Mouse (Mus musculus): ENCODE measurements around the gene Cnih1. TPM values are rescaled to one million over a fixed set of nuclear protein-coding genes. Genes with fewer than 3 reads are reported as not detected.

Cnih1 gene
- polyA plus RNA-seq (2014; fragmentation: Nextera tagmentation; extraction: Ambion mirVana): 164 and 174 TPM in 2 replicates

DNA sequence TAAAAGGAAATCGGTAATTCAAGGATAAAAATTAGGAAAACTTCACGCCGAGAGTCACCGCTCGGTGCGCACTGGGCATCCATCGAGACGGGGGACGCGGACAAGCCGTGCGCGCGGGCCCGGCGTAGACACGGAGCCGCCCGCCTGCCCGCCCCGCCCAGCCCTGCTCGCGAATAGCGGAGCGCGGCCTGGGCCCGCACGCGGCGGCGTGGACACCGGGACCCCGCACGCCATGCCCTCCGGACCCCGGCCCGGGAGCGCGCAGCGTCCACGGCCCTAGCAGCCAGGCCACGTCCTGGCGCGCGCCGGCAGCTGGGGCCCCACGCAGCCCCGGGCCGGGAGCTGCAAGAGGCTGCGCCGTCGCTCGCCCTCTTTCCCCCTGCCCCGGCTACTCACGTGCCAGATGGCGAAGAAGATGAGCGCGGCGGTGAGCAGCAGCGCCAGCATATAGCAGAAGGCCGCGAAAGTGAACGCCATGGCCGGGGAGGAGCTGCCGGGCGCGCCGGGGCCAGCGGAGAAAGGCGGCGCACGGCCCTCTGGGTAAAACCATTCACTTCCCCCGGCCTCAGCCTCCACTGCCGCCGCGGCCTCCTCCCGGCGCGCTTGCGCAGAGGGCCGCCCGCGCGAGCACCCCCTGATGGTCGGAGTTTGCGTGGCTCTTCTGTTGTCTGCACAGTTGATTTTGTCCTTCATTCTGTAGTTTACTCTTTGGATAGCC, at the start of gene Cnih1:
Cnih1 (minus strand) TSS at position 625 of the 718 bp plus-strand sequence.
- ATAC-seq (ENCODE audit: insufficient number of reproducible peaks, insufficient read depth, low FRiP score, low read depth): peak; percentile 93
- Histone ChIP-seq H3K4me1 (ENCODE audit: control insufficient read depth in 2 of 2, insufficient read depth in 2 of 2, low read length in 2 of 2) (peaks cover 4 to 17% of the 10 kb centered on the region in 2 experiments), H3K36me3 (ENCODE audit: control insufficient read depth, insufficient read depth, low read length) (peaks cover 9% of the 10 kb centered on the region), H3K27me3 (ENCODE audit: control insufficient read depth, insufficient read depth, low read length) (no peaks in the 10 kb centered on the region), H3K4me3 (ENCODE audit: control insufficient read depth in 1 of 2, insufficient read depth in 1 of 2, low read depth in 1 of 2, low read length in 2 of 2) (peak within 1 kb of the TSS; percentile 86 to 97), H3K27ac (replicated peaks in 1 of 2; ENCODE audit: control insufficient read depth in 1 of 2, insufficient read depth in 1 of 2, low read depth in 2 of 2, low read length in 2 of 2) (peak within 1 kb of the TSS; percentile 94 to 98), H3K4me2 (ENCODE audit: low read length) (peak within 1 kb of the TSS; percentile 84), H3K9ac (ENCODE audit: low read length) (peak within 1 kb of the TSS; percentile 99), H3K9me3 (ENCODE audit: control insufficient read depth, low read length) (no peaks in the 10 kb centered on the region)
- WGBS: under 1% methylated on average over 86 of the region's 86 CpGs

DNA sequence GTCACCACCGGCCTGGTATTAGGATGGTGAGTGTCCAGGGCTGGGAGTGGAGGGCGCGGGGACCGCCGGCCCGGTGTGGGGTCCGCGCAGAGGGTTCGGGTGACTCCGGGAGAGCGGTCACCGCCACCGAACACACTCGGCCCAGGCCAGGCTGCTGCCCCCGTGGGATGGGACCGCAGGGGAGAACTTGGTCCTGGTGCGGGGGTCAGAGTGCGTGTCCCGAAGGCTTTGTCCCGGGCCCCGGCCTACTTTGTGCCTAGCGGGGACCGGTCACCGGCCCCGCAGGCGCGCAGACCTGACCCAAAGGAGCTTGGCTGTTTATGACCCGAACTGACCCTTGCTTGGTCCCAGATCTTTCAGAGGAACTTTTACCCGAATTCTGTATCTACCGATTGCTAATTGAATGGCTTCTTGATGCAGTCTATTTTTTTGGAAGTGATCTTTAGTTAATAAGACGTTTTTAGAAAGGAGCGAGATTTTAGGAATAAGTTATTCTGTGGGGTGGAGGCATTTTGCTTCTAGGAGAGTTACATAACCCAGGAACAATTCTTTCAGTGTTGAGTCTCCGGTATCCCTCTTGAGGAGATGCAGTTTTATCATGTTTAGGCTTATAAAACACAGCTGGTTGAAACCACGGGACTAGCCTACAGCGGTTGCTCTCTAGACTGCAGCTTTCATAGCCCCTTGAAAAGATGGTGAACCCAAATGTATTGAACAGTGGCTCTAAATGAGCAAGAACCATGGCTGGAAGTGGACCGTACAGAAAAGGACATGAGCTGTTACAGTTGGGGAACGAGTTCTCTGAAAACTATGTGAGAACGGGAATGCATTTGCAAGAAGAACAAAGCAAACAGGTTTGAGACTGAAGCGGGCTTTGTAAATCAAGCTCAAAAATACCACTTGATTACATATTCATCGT, 44.4 kb upstream of the Cnih1 start:
- Histone ChIP-seq H3K4me2 (ENCODE audit: low read length) (peak overlapping the region; percentile 67), H3K4me3 (ENCODE audit: control insufficient read depth in 1 of 2, insufficient read depth in 1 of 2, low read depth in 1 of 2, low read length in 2 of 2) (peak overlapping the region; percentile 71 to 86), H3K9me3 (ENCODE audit: control insufficient read depth, low read length) (no peaks in the 10 kb centered on the region), H3K27me3 (ENCODE audit: control insufficient read depth, insufficient read depth, low read length) (no peaks in the 10 kb centered on the region), H3K36me3 (ENCODE audit: control insufficient read depth, insufficient read depth, low read length) (no peaks in the 10 kb centered on the region), H3K4me1 (ENCODE audit: control insufficient read depth in 2 of 2, insufficient read depth in 2 of 2, low read length in 2 of 2) (peaks cover 0 to 20% of the 10 kb centered on the region in 2 experiments; a peak in 2 of 4 replicates), H3K27ac (replicated peaks in 1 of 2; ENCODE audit: control insufficient read depth in 1 of 2, insufficient read depth in 1 of 2, low read depth in 2 of 2, low read length in 2 of 2) (peak overlapping the region; percentile 26 to 43; a peak in 3 of 4 replicates), H3K9ac (ENCODE audit: low read length) (peak overlapping the region; percentile 82)
- WGBS: 6% methylated on average over 40 of the region's 40 CpGs
- ATAC-seq (ENCODE audit: insufficient number of reproducible peaks, insufficient read depth, low FRiP score, low read depth): peak; percentile 68; the same call in 1 of the 2 replicates

- Histone ChIP-seq H3K9ac (ENCODE audit: low read length) (peak within 1 kb of the TSS; percentile 82), H3K4me1 (ENCODE audit: control insufficient read depth in 2 of 2, insufficient read depth in 2 of 2, low read length in 2 of 2) (peaks cover 0 to 18% of the 10 kb centered on the region in 2 experiments; a peak in 2 of 4 replicates), H3K27me3 (ENCODE audit: control insufficient read depth, insufficient read depth, low read length) (no peaks in the 10 kb centered on the region), H3K27ac (replicated peaks in 1 of 2; ENCODE audit: control insufficient read depth in 1 of 2, insufficient read depth in 1 of 2, low read depth in 2 of 2, low read length in 2 of 2) (peak within 1 kb of the TSS; percentile 43 to 82), H3K9me3 (ENCODE audit: control insufficient read depth, low read length) (no peaks in the 10 kb centered on the region), H3K36me3 (ENCODE audit: control insufficient read depth, insufficient read depth, low read length) (no peaks in the 10 kb centered on the region), H3K4me2 (ENCODE audit: low read length) (peak within 1 kb of the TSS; percentile 67), H3K4me3 (ENCODE audit: control insufficient read depth in 1 of 2, insufficient read depth in 1 of 2, low read depth in 1 of 2, low read length in 2 of 2) (peak within 1 kb of the TSS; percentile 71 to 86)
- peak; percentile 99 for ATAC-seq (ENCODE audit: insufficient number of reproducible peaks, insufficient read depth, low FRiP score, low read depth)
- under 1% methylated on average over 32 of the region's 32 CpGs for WGBS
These were observed 43.7 kb upstream of the Cnih1 start, which contains the start of gene Cgrrf1 for GRCm38 (mm10) chr14:46831837-46832333. Gene Cgrrf1 (plus strand): TSS chr14:46832125.

GRCm38 (mm10) chr14:46831295-46831694, 43.1 kb upstream of the Cnih1 start:
- Histone ChIP-seq H3K27me3 (ENCODE audit: control insufficient read depth, insufficient read depth, low read length) (no peaks in the 10 kb centered on the region), H3K27ac (replicated peaks in 1 of 2; ENCODE audit: control insufficient read depth in 1 of 2, insufficient read depth in 1 of 2, low read depth in 2 of 2, low read length in 2 of 2) (peak overlapping the region; percentile 43 to 82; a peak in 3 of 4 replicates), H3K4me2 (ENCODE audit: low read length) (peak overlapping the region; percentile 67), H3K36me3 (ENCODE audit: control insufficient read depth, insufficient read depth, low read length) (no peaks in the 10 kb centered on the region), H3K4me3 (ENCODE audit: control insufficient read depth in 1 of 2, insufficient read depth in 1 of 2, low read depth in 1 of 2, low read length in 2 of 2) (peak overlapping the region; percentile 71 to 86), H3K9ac (ENCODE audit: low read length) (peak overlapping the region; percentile 82), H3K4me1 (ENCODE audit: control insufficient read depth in 2 of 2, insufficient read depth in 2 of 2, low read length in 2 of 2) (peaks cover 0 to 14% of the 10 kb centered on the region in 2 experiments; a peak in 2 of 4 replicates), H3K9me3 (ENCODE audit: control insufficient read depth, low read length) (no peaks in the 10 kb centered on the region)
- 3% methylated on average over 4 of the region's 4 CpGs for WGBS
- no peak for ATAC-seq (ENCODE audit: insufficient number of reproducible peaks, insufficient read depth, low FRiP score, low read depth)

DNA sequence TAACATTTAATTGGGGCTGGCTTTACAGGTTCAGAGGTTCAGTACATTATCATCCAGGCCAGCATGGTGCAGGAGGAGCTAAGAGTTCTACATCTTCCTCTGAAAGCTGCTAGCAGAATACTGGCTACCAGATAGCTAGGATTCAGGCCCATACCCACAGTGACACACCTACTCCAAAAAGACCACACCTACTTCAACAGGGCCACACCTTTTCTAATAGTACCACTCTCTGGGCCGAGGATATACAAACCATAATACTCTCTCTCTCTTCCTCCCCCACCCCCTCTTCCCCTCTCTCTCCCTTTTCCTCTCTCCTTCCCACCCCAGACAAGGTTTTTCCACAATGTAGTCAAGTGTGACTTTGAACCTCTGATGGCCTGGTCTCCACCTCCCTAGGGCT, 39.2 kb upstream of the Cnih1 start:
- Histone ChIP-seq H3K4me3 (ENCODE audit: control insufficient read depth in 1 of 2, insufficient read depth in 1 of 2, low read depth in 1 of 2, low read length in 2 of 2) (no peak overlapping the region), H3K27me3 (ENCODE audit: control insufficient read depth, insufficient read depth, low read length) (no peaks in the 10 kb centered on the region), H3K27ac (replicated peaks in 1 of 2; ENCODE audit: control insufficient read depth in 1 of 2, insufficient read depth in 1 of 2, low read depth in 2 of 2, low read length in 2 of 2) (no peak overlapping the region), H3K4me2 (ENCODE audit: low read length) (no peak overlapping the region), H3K4me1 (ENCODE audit: control insufficient read depth in 2 of 2, insufficient read depth in 2 of 2, low read length in 2 of 2) (peaks cover 0 to 7% of the 10 kb centered on the region in 2 experiments; a peak in 2 of 4 replicates), H3K36me3 (ENCODE audit: control insufficient read depth, insufficient read depth, low read length) (no peaks in the 10 kb centered on the region), H3K9ac (ENCODE audit: low read length) (no peak overlapping the region), H3K9me3 (ENCODE audit: control insufficient read depth, low read length) (no peaks in the 10 kb centered on the region)
- no peak for ATAC-seq (ENCODE audit: insufficient number of reproducible peaks, insufficient read depth, low FRiP score, low read depth)
- 62% methylated on average over 1 of the region's 1 CpGs for WGBS

GRCm38 (mm10) chr14:46823996-46824395, 35.8 kb upstream of the Cnih1 start:
- no peak overlapping the region for H3K4me2 ChIP-seq (ENCODE audit: low read length)
- no peak overlapping the region for H3K27ac ChIP-seq (replicated peaks in 1 of 2; ENCODE audit: control insufficient read depth in 1 of 2, insufficient read depth in 1 of 2, low read depth in 2 of 2, low read length in 2 of 2)
- no peak overlapping the region for H3K4me3 ChIP-seq (ENCODE audit: control insufficient read depth in 1 of 2, insufficient read depth in 1 of 2, low read depth in 1 of 2, low read length in 2 of 2)
- H3K27me3 ChIP-seq (ENCODE audit: control insufficient read depth, insufficient read depth, low read length): no peaks in the 10 kb centered on the region
- WGBS: 67% methylated on average over 2 of the region's 2 CpGs
- no peaks in the 10 kb centered on the region for H3K9me3 ChIP-seq (ENCODE audit: control insufficient read depth, low read length)
- H3K36me3 ChIP-seq (ENCODE audit: control insufficient read depth, insufficient read depth, low read length): no peaks in the 10 kb centered on the region
- peaks cover 0 to 8% of the 10 kb centered on the region in 2 experiments; a peak in 2 of 4 replicates for H3K4me1 ChIP-seq (ENCODE audit: control insufficient read depth in 2 of 2, insufficient read depth in 2 of 2, low read length in 2 of 2)
- no peak for ATAC-seq (ENCODE audit: insufficient number of reproducible peaks, insufficient read depth, low FRiP score, low read depth)
- H3K9ac ChIP-seq (ENCODE audit: low read length): no peak overlapping the region

All from heart, embryonic 14.5 days (tissue).